Mouse (Mus musculus) heart, embryonic 10.5 days (tissue): ENCODE results near the gene Nacc1. TPM values are rescaled to one million over a fixed set of nuclear protein-coding genes. Genes with fewer than 3 reads are reported as not detected.

Experiments used
- DNase-seq: peaks from one replicate; pipeline ENCODE4 v3.0.0-alpha.2; 2017; ENCODE audit warnings: low spot score
- H3K27ac ChIP-seq: fragments of 300-500 bp; sonication (generic); 2 replicates; pipeline ENCODE4 v1.5.1; 2016; ENCODE audit warnings: mild to moderate bottlenecking
- H3K27me3 ChIP-seq: fragments of 300-500 bp; sonication (generic); 2 replicates; pipeline ENCODE4 v1.6.1; 2016; ENCODE audit warnings: mild to moderate bottlenecking; ENCODE audit not compliant: poor library complexity, insufficient read depth, severe bottlenecking
- H3K36me3 ChIP-seq: fragments of 300-500 bp; sonication (generic); 2 replicates; pipeline ENCODE4 v1.6.1; 2016; ENCODE audit warnings: mild to moderate bottlenecking, moderate library complexity
- H3K4me1 ChIP-seq: fragments of 300-500 bp; sonication (generic); 2 replicates; pipeline ENCODE4 v1.6.1; 2016; ENCODE audit warnings: mild to moderate bottlenecking
- H3K4me3 ChIP-seq: fragments of 300-500 bp; sonication (generic); 2 replicates; pipeline ENCODE4 v1.5.1; 2016; ENCODE audit warnings: mild to moderate bottlenecking, moderate library complexity
- H3K9me3 ChIP-seq: fragments of 300-500 bp; sonication (generic); 2 replicates; pipeline ENCODE4 v1.6.1; 2016; ENCODE audit warnings: mild to moderate bottlenecking, moderate library complexity
- WGBS: fragments of 180-500 bp; shearing (Covaris S2); methylation state at CpG from one replicate; pipeline ENCODE4 v1.1.7; 2016; 5-methylcytosine and 5-hydroxymethylcytosine counted together
- polyA plus RNA-seq: library from polyadenylated mRNA; unstranded; fragments of >200 nt; fragmentation: Nextera tagmentation; extraction: Ambion mirVana; gene quantifications from 2 replicates; pipeline ENCODE4 v1.2.1, GENCODE M21; 2016

The Nacc1 gene
- polyA plus RNA-seq, 1 experiment from 2014 or later = 25.0 TPM

DNA sequence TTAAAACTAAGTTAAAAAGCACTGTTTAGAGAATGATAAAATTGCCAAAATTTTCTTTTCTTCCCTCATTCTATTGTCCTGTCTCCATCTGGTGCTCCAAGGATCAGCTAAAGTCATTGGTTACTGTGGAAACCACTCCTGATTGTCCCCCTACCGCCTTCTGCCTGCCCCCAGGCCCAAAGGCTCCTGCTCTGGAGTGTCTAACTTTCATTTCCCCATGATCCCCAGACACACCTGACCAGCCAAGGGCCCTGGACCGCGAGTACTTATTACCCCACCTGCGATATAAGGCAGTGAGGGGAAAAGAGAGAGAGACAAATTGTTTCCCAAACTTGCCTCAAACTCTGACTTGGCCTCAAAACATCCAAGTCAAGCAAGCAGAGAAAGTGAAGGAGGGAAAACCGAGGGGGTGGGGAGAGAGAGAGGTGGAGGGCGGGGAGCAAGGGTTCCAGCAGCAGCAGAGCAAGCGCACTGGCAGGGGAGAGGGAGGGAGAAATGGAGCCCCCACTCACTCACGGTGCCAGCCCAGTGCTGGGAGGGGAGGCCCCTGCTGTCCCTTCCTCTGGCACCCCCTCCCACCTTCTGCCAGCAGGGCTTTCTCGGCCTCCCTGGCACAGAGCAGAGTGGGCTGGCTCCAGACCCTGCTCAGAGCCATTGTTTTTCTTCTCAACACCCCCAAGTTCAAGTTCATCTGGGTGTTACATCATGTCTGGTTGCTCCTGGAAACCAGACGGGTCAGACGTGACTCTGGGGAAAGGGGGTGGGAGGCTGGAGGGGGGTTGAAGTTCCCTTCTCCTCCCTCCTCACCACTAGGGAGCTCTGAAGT, 24.5 kb upstream of the Nacc1 start:
- H3K4me3 ChIP-seq = no peak overlapping the region
- peaks cover 100% of the 10 kb centered on the region for H3K27me3 ChIP-seq
- H3K27ac ChIP-seq = peak overlapping the region; percentile 37; the same call in 1 of the 2 replicates
- 26% methylated on average over 10 of the region's 11 CpGs for WGBS
- H3K9me3 ChIP-seq = no peaks in the 10 kb centered on the region
- H3K36me3 ChIP-seq = no peaks in the 10 kb centered on the region
- H3K4me1 ChIP-seq = peaks cover 55% of the 10 kb centered on the region
- no peak for DNase-seq

GRCm38 (mm10) chr8:84711312-84711711, 23.6 kb upstream of the Nacc1 start:
- Histone ChIP-seq H3K4me3 (no peak overlapping the region), H3K9me3 (no peaks in the 10 kb centered on the region), H3K4me1 (peaks cover 63% of the 10 kb centered on the region), H3K27me3 (peaks cover 100% of the 10 kb centered on the region), H3K36me3 (no peaks in the 10 kb centered on the region), H3K27ac (peak overlapping the region; percentile 29)
- WGBS = 43% methylated on average over 3 of the region's 3 CpGs
- no peak for DNase-seq

DNA sequence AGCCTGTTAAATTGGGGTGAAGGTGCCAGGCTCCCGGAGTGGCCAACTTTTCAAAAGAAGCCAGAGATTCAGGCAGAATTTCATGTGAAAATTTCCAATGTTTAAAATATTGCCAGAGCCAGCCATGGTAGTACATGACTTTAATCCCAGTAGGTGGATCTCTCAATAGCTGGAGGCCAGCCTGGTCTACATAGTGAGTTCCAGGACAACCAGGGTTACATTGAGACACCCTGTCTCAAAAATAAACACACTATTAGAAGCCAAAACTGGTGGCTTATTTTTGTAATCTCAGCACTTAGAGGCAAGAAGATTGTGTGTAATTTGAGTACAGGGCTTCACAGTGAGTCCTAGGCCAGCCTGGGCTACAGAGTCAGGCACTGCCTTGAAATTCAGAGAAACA, 22.3 kb upstream of the Nacc1 start:
- H3K27ac ChIP-seq = 0 out of 2 replicates have a peak overlapping the region, but pooled peaks have one; percentile 17
- no peak for DNase-seq
- H3K4me1 ChIP-seq = peaks cover 62% of the 10 kb centered on the region
- H3K4me3 ChIP-seq = no peak overlapping the region
- H3K27me3 ChIP-seq = peaks cover 95% of the 10 kb centered on the region
- no peaks in the 10 kb centered on the region for H3K36me3 ChIP-seq
- 98% methylated on average over 1 of the region's 1 CpGs for WGBS
- H3K9me3 ChIP-seq = no peaks in the 10 kb centered on the region

GRCm38 (mm10) chr8:84708774-84709475, 21.3 kb upstream of the Nacc1 start:
- H3K36me3 ChIP-seq = no peaks in the 10 kb centered on the region
- DNase-seq = peak; percentile 93
- H3K4me3 ChIP-seq = 0 out of 2 replicates have a peak overlapping the region, but pooled peaks have one; percentile 15
- peaks cover 69% of the 10 kb centered on the region for H3K4me1 ChIP-seq
- no peaks in the 10 kb centered on the region for H3K9me3 ChIP-seq
- peaks cover 95% of the 10 kb centered on the region for H3K27me3 ChIP-seq
- 16% methylated on average over 12 of the region's 12 CpGs for WGBS
- H3K27ac ChIP-seq = peak overlapping the region; percentile 17; the same call in 1 of the 2 replicates

DNA sequence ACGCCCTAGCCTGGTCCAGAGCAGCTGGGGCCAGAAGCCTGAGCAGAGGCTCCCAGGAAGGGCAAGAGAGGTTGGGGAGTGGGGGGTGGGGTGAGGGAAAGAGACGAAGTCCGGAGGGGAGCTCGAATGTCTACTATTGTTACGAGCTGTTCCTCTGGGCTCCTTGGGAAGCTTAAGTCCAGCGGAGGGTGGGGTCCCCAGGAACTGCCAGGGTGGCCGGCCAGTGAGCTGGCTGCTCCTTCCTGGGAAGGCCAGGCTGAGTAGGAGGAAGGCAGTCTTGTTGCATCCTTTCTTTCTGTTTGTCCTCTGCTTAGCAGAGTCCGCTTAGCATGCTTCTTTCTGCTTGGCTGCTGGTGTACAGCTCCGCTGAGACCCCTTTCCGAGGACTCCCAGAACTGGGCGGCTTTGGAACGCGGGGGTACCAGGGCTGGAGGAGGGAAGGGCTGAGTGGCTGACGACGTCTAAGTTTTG, 20.4 kb upstream of the Nacc1 start:
- Histone ChIP-seq H3K36me3 (no peaks in the 10 kb centered on the region), H3K27me3 (peaks cover 95% of the 10 kb centered on the region), H3K9me3 (no peaks in the 10 kb centered on the region), H3K4me3 (peak overlapping the region; percentile 53), H3K4me1 (peaks cover 65% of the 10 kb centered on the region), H3K27ac (peak overlapping the region; percentile 82)
- 5% methylated on average over 15 of the region's 15 CpGs for WGBS
- no peak for DNase-seq

DNA sequence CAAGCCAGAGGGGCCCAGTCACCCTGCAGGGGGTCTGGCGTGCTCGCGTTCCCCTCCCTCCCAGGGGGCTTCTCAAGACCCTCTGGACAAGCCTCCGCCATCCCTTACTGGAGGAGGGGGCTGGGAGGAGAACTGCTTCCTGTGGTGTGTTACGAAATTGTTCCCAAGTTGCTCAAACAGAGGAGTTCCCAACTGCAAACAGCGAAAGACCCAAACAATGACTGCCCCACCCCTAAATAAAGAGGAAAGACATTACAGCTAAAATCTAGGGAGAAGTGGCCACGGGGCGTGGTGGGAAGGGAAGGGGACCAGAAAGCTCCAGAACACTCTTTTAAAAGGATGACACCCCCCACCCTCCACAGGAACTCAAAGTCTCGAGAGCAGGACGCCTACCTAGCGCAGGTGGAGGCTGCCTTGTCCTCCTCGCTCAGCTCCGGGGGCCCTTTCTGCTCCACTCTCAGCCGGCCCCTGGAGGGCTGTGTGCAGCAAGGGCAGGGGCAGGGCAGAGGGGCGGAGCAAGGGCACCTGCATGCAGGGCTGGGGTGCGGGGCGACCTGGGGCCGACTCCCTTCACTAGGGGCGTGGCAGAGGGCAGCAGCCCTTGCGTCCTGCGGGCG, 19.7 kb upstream of the Nacc1 start:
- Histone ChIP-seq H3K27ac (peak overlapping the region; percentile 82), H3K4me3 (peak overlapping the region; percentile 53), H3K36me3 (no peaks in the 10 kb centered on the region), H3K9me3 (no peaks in the 10 kb centered on the region), H3K27me3 (peaks cover 95% of the 10 kb centered on the region), H3K4me1 (peaks cover 63% of the 10 kb centered on the region)
- peak; percentile 92 for DNase-seq
- WGBS = 2% methylated on average over 22 of the region's 22 CpGs

GRCm38 (mm10) chr8:84706610-84707266, 19.1 kb upstream of the Nacc1 start:
- Histone ChIP-seq H3K9me3 (no peaks in the 10 kb centered on the region), H3K27me3 (peaks cover 95% of the 10 kb centered on the region), H3K27ac (peak overlapping the region; percentile 82), H3K36me3 (no peaks in the 10 kb centered on the region), H3K4me1 (peaks cover 64% of the 10 kb centered on the region), H3K4me3 (peak overlapping the region; percentile 53)
- peak; percentile 79 for DNase-seq
- under 1% methylated on average over 45 of the region's 45 CpGs for WGBS

- peaks cover 69% of the 10 kb centered on the region for H3K4me1 ChIP-seq
- peak overlapping the region; percentile 53 for H3K4me3 ChIP-seq
- H3K36me3 ChIP-seq = no peaks in the 10 kb centered on the region
- DNase-seq = no peak
- 2% methylated on average over 12 of the region's 12 CpGs for WGBS
- peaks cover 95% of the 10 kb centered on the region for H3K27me3 ChIP-seq
- peak overlapping the region; percentile 82 for H3K27ac ChIP-seq
- no peaks in the 10 kb centered on the region for H3K9me3 ChIP-seq
These were observed 18.3 kb upstream of the Nacc1 start for GRCm38 (mm10) chr8:84705960-84706359.

- peaks cover 88% of the 10 kb centered on the region for H3K27me3 ChIP-seq
- H3K4me1 ChIP-seq = peaks cover 73% of the 10 kb centered on the region
- H3K27ac ChIP-seq = peak overlapping the region; percentile 82
- DNase-seq = peak; percentile 86
- no peaks in the 10 kb centered on the region for H3K9me3 ChIP-seq
- H3K36me3 ChIP-seq = no peaks in the 10 kb centered on the region
- H3K4me3 ChIP-seq = peak overlapping the region; percentile 53
- 1% methylated on average over 57 of the region's 61 CpGs for WGBS
These were observed 17.5 kb upstream of the Nacc1 start for GRCm38 (mm10) chr8:84704867-84705831.

DNA sequence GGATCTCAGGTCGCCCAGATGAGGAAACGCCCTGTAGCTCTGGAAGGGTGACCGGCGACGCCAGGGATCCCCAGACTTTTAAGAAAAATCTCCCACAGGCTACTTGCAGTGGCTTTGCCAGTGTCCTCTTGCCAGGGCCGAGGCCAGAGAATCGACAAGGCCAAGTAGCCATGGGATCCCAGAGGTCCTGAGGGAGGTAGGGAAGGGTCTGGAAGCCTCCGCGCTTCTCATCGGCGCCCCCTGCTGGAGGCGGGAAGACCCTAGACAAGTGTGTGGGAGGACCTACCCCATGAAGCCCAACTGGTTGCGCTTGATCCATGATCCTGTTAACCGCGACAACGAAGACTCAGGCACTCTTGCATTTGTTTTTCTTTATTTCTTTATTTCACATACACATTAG, 16.7 kb upstream of the Nacc1 start:
- H3K4me3 ChIP-seq = peak overlapping the region; percentile 53
- 1% methylated on average over 16 of the region's 16 CpGs for WGBS
- H3K4me1 ChIP-seq = peaks cover 77% of the 10 kb centered on the region
- DNase-seq = peak; percentile 92
- peak overlapping the region; percentile 84 for H3K27ac ChIP-seq
- H3K36me3 ChIP-seq = peaks cover 4% of the 10 kb centered on the region
- peaks cover 80% of the 10 kb centered on the region for H3K27me3 ChIP-seq
- H3K9me3 ChIP-seq = no peaks in the 10 kb centered on the region

DNA sequence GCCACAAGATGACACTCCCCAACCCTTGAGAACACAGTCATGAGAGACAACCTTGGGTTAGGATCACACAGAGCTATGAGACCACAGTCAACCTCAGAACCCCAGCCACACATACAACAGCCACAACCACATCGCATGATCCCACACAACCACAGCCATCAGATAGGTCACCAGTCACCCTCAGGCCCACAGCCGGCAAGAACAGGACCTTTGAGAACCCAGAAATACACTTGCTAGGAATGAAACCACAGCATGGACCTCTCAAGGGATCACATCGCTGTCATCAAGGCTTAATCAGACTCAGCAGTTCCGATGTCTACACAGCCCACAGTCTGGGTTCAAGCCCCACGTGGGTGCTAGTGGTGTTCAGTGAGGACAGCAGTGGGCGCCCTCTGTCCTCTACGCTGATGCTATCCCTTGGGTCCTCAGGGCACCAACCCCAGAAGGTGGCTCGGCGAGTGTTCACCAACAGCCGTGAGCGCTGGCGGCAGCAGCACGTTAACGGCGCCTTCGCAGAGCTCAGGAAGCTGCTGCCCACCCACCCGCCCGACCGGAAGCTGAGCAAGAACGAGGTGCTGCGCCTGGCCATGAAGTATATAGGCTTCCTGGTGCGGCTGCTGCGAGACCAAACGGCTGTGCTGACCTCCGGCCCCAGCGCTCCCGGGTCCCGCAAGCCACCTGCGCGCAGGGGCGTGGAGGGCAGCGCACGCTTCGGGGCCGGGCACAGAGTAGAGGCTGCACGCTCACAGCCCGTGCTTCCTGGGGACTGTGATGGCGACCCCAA, 16.0 kb upstream of the Nacc1 start:
- DNase-seq = peak; percentile 83
- Histone ChIP-seq H3K27ac (peak overlapping the region; percentile 84), H3K9me3 (no peaks in the 10 kb centered on the region), H3K27me3 (peaks cover 73% of the 10 kb centered on the region), H3K4me1 (peaks cover 75% of the 10 kb centered on the region), H3K36me3 (peaks cover 11% of the 10 kb centered on the region), H3K4me3 (peak overlapping the region; percentile 53)
- WGBS = 7% methylated on average over 38 of the region's 38 CpGs
